Mouse (Mus musculus) liver, embryonic 15.5 days (tissue): ENCODE measurements at regions not wholly inside any gene's neighbourhood (a gene's known extent, or its start where the extent isn't known, plus 50 kb on each side); places are given as distances from the start of the nearest gene placed in this dataset.
"Not testable (repeated sequence)": the region's sequence is repeated elsewhere in the genome, so short reads cannot be mapped to it uniquely, and the experiment has no call there.

ENCODE experiments used
- ATAC-seq: fragments of 200-750 bp; cut with Nextera tagmentation; 2 replicates; pipeline ENCODE4 v1.8.0; 2017; ENCODE audit warnings: moderate number of reproducible peaks, mild to moderate bottlenecking, moderate library complexity; ENCODE audit not compliant: insufficient read depth
- H3K27ac ChIP-seq: fragments of 300-500 bp; sonication (generic); replicated peaks from 2 replicates; pipeline ENCODE4 v1.5.1; 2015; ENCODE audit warnings: mild to moderate bottlenecking, inconsistent platforms
- H3K27me3 ChIP-seq: fragments of 300-500 bp; sonication (generic); 2 replicates; pipeline ENCODE4 v1.6.1; 2015; ENCODE audit warnings: mild to moderate bottlenecking, inconsistent platforms
- H3K36me3 ChIP-seq: fragments of 300-500 bp; sonication (generic); replicated peaks from 2 replicates; pipeline ENCODE4 v1.6.1; 2015; ENCODE audit warnings: moderate library complexity, mild to moderate bottlenecking, inconsistent platforms
- H3K4me1 ChIP-seq: fragments of 300-500 bp; sonication (generic); replicated peaks from 2 replicates; pipeline ENCODE4 v1.6.1; 2015; ENCODE audit warnings: inconsistent platforms
- H3K4me2 ChIP-seq: fragments of 300-500 bp; sonication (generic); 2 replicates; pipeline ENCODE4 v1.6.1; 2015; ENCODE audit warnings: moderate library complexity, mild to moderate bottlenecking, inconsistent platforms
- H3K4me3 ChIP-seq: fragments of 300-500 bp; sonication (generic); replicated peaks from 2 replicates; pipeline ENCODE4 v1.5.1; 2015; ENCODE audit warnings: mild to moderate bottlenecking, inconsistent platforms
- H3K9ac ChIP-seq: fragments of 300-500 bp; sonication (generic); 2 replicates; pipeline ENCODE4 v1.6.1; 2015; ENCODE audit warnings: moderate library complexity, mild to moderate bottlenecking, inconsistent platforms
- H3K9me3 ChIP-seq: fragments of 300-500 bp; sonication (generic); replicated peaks from 2 replicates; pipeline ENCODE4 v1.6.1; 2016; ENCODE audit warnings: inconsistent platforms
- WGBS: fragments of 180-500 bp; shearing (Covaris S2); methylation state at CpG from one replicate; pipeline ENCODE4 v1.1.7; 2015; ENCODE audit warnings: mixed read lengths; ENCODE audit not compliant: insufficient replicate concordance; 5-methylcytosine and 5-hydroxymethylcytosine counted together

DNA sequence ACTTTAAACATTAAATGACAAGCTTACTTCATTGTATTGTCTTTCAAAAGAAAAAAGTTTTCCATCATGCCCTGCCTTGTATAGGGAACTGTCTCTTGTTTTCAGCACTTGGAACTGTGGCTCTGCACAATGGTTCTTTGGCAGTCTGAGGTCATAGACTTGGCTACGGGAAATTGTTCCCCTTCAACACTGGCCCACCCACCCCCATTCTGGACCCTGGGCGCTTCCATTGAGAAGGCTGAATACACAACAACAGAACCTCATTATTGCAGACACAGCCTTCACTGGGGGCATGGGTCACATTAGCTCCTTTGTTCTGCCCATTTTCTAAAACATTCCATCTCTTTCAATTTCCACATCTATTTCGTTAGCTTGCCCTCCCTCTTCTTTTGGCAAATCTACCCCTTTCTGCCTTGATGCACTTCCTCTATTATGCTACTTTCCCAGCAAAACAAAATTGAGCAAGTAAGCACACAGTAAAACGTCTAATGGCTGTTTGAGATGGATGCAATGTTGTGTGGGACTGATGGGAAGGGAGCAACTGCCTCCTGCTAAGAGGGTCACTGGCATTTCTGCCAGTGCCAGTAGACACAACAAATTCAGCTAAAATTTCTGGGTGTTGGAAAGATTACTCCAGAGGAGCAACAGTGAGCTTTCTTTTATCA lies 136.0 kb upstream of the Mad2l1 start:
- Histone ChIP-seq H3K4me1 (no peaks in the 10 kb centered on the region), H3K27me3 (no peaks in the 10 kb centered on the region), H3K27ac (no peak overlapping the region), H3K9ac (no peak overlapping the region), H3K9me3 (no peaks in the 10 kb centered on the region), H3K4me3 (no peak overlapping the region), H3K36me3 (no peaks in the 10 kb centered on the region), H3K4me2 (no peak overlapping the region)
- 49% methylated on average over 4 of the region's 4 CpGs for WGBS
- no peak for ATAC-seq

- H3K36me3 ChIP-seq, result no peaks in the 10 kb centered on the region
- H3K27ac ChIP-seq, result no peak overlapping the region
- H3K4me3 ChIP-seq, result no peak overlapping the region
- no peak overlapping the region for H3K4me2 ChIP-seq
- no peak for ATAC-seq
- no peaks in the 10 kb centered on the region for H3K27me3 ChIP-seq
- H3K9ac ChIP-seq, result no peak overlapping the region
- no peaks in the 10 kb centered on the region for H3K9me3 ChIP-seq
- 49% methylated on average over 5 of the region's 5 CpGs for WGBS
- no peaks in the 10 kb centered on the region for H3K4me1 ChIP-seq
Observed at GRCm38 (mm10) chr6:66401468-66401867, 133.7 kb upstream of the Mad2l1 start.

- Histone ChIP-seq H3K9me3 (no peaks in the 10 kb centered on the region), H3K9ac (no peak overlapping the region), H3K27me3 (no peaks in the 10 kb centered on the region), H3K4me2 (no peak overlapping the region), H3K4me1 (no peaks in the 10 kb centered on the region), H3K4me3 (no peak overlapping the region), H3K36me3 (no peaks in the 10 kb centered on the region), H3K27ac (no peak overlapping the region)
- no peak for ATAC-seq
- 45% methylated on average over 5 of the region's 5 CpGs for WGBS
Observed at GRCm38 (mm10) chr6:66401868-66402440, 133.2 kb upstream of the Mad2l1 start.

DNA sequence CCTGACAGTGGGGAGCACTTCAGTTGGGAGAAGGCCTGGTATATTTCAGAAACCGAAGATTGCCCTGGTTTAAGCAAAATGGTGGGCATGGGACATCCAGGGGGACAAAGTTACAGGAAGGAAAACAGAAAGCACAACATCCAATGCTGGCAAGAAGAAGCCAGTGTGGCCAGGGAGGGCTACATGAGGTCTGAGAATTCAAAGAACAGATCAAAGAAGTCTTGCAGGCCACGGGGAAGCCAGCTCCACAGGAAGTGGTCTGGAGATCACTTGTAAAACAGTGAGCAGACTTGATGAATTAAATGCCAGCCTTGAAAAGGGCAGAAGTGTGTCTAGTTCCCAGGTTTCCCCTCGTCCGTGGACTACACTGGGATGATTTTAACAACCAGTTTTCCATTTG lies 120.4 kb upstream of the Mad2l1 start:
- WGBS, result 25% methylated on average over 4 of the region's 4 CpGs
- ATAC-seq, result no peak
- Histone ChIP-seq H3K4me2 (no peak overlapping the region), H3K9ac (no peak overlapping the region), H3K4me3 (no peak overlapping the region), H3K9me3 (no peaks in the 10 kb centered on the region), H3K4me1 (no peaks in the 10 kb centered on the region), H3K36me3 (no peaks in the 10 kb centered on the region), H3K27me3 (no peaks in the 10 kb centered on the region), H3K27ac (no peak overlapping the region)

GRCm38 (mm10) chr6:66419452-66420041 lies 115.6 kb upstream of the Mad2l1 start:
- no peak overlapping the region for H3K9ac ChIP-seq
- 62% methylated on average over 7 of the region's 7 CpGs for whole genome bisulfite sequencing
- no peaks in the 10 kb centered on the region for H3K9me3 ChIP-seq
- no peaks in the 10 kb centered on the region for H3K27me3 ChIP-seq
- H3K4me3 ChIP-seq, result no peak overlapping the region
- H3K4me1 ChIP-seq, result no peaks in the 10 kb centered on the region
- no peaks in the 10 kb centered on the region for H3K36me3 ChIP-seq
- H3K4me2 ChIP-seq, result no peak overlapping the region
- no peak overlapping the region for H3K27ac ChIP-seq
- no peak for ATAC-seq

GRCm38 (mm10) chr6:66428370-66428769 lies 106.8 kb upstream of the Mad2l1 start:
- H3K4me2 ChIP-seq, result no peak overlapping the region
- WGBS, result 54% methylated on average over 4 of the region's 4 CpGs
- no peak overlapping the region for H3K9ac ChIP-seq
- H3K27me3 ChIP-seq, result no peaks in the 10 kb centered on the region
- no peak overlapping the region for H3K4me3 ChIP-seq
- H3K9me3 ChIP-seq, result no peaks in the 10 kb centered on the region
- no peak for ATAC-seq
- H3K4me1 ChIP-seq, result no peaks in the 10 kb centered on the region
- H3K36me3 ChIP-seq, result no peaks in the 10 kb centered on the region
- H3K27ac ChIP-seq, result no peak overlapping the region

GRCm38 (mm10) chr6:66450408-66450807 lies 84.8 kb upstream of the Mad2l1 start:
- H3K4me3 ChIP-seq, H3K36me3 ChIP-seq, H3K9me3 ChIP-seq, H3K27ac ChIP-seq, ATAC-seq, H3K27me3 ChIP-seq, H3K4me1 ChIP-seq, H3K9ac ChIP-seq, H3K4me2 ChIP-seq: not testable (repeated sequence)

DNA sequence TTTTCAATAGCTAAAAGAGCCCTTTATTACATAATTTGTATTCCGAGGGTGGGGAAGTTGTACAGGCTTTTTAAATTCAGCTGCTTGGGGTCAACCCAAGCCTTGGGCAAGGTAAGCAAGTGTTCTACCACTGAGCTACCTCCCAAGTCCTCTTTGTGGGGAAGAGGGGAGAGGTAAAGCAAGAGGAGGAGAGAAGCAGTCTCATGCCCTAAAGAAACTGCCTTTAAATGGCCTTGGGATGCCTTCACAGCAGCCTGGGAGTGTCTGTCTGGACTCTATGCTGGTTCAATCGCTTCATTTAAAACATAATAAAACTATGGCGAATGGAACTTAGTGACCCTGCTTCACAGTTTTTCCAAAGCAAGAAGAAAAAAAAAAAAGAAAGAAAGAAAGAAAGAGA lies 77.0 kb upstream of the Mad2l1 start:
- 69% methylated on average over 3 of the region's 3 CpGs for WGBS

DNA sequence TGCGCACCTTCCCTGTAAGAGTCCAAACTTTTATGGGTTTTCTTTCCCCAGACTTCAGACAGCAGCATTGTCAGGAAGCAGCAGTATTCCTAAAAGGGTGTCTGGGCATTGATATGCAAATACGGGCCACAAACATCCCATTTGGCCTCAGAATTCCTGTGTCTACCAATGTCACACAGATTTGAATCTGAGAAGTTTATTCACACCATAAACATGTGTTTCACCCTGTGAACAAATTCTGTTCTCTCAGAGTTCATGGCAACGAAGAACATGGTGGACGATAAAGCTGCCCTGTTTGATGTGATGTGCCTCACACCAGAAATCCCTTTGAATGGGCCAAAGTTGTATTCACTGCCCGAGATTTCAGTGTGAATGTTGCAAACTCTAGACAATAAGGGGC lies 70.7 kb upstream of the Mad2l1 start:
- Histone ChIP-seq H3K36me3 (no peaks in the 10 kb centered on the region), H3K4me1 (no peaks in the 10 kb centered on the region), H3K27ac (no peak overlapping the region), H3K4me3 (no peak overlapping the region), H3K4me2 (no peak overlapping the region), H3K9ac (no peak overlapping the region), H3K27me3 (no peaks in the 10 kb centered on the region), H3K9me3 (no peaks in the 10 kb centered on the region)
- WGBS, result 66% methylated on average over 4 of the region's 5 CpGs
- ATAC-seq, result no peak

More for the DNA sequence above, 77.0 kb upstream of the Mad2l1 start:
- Histone ChIP-seq H3K4me2 (no peak overlapping the region), H3K27me3 (no peaks in the 10 kb centered on the region), H3K9ac (no peak overlapping the region), H3K4me1 (no peaks in the 10 kb centered on the region), H3K9me3 (no peaks in the 10 kb centered on the region), H3K27ac (no peak overlapping the region), H3K36me3 (no peaks in the 10 kb centered on the region), H3K4me3 (no peak overlapping the region)
- ATAC-seq, result no peak

DNA sequence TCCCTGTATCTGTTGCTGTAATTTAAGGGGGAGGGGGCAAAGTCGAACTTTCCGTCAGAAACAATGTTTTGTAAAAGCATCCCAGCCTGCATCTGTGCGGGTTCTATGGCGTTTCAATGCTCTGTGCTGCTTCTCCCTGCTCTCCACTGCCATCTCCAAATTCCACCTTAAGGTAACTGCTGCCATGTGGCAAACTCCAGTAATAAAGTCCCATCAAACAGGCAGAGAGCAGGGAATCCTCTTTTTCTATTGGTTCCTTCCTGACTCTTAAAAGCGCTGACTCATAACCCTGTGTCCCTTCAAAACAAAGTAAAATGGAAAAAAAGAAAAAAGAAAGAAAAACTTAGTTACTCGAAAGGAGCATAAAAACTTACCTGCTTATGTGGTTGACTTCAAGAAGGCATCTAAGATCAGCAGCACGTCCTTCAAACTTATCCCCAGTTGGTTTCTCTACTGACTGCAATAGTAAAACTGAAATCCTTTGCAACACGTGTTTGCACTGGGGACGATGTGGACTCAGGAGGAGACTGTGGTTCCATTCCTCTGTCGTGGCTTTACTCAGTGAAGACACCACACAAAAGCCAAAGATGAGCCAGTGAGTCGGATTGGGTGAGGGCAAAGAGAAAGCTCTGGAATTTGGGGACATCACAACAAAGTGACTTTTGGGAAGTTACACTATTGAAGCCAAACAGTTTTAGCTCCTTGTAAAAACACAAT lies 69.9 kb upstream of the Mad2l1 start:
- H3K27ac ChIP-seq, result no peak overlapping the region
- WGBS, result 49% methylated on average over 11 of the region's 11 CpGs
- no peak for ATAC-seq

GRCm38 (mm10) chr6:66466757-66467156 lies 68.4 kb upstream of the Mad2l1 start:
- Histone ChIP-seq H3K27me3 (no peaks in the 10 kb centered on the region), H3K4me3 (no peak overlapping the region), H3K4me1 (no peaks in the 10 kb centered on the region), H3K27ac (no peak overlapping the region), H3K9me3 (no peaks in the 10 kb centered on the region), H3K9ac (no peak overlapping the region), H3K36me3 (no peaks in the 10 kb centered on the region), H3K4me2 (no peak overlapping the region)
- no peak for ATAC-seq
- WGBS, result 35% methylated on average over 3 of the region's 3 CpGs

More for the DNA sequence above, 69.9 kb upstream of the Mad2l1 start:
- Histone ChIP-seq H3K4me3 (no peak overlapping the region), H3K4me1 (no peaks in the 10 kb centered on the region), H3K4me2 (no peak overlapping the region), H3K27me3 (no peaks in the 10 kb centered on the region), H3K36me3 (no peaks in the 10 kb centered on the region), H3K9ac (no peak overlapping the region), H3K9me3 (no peaks in the 10 kb centered on the region)
